Mouse (Mus musculus) activated CD4-positive, CD25-positive, alpha-beta regulatory T cell (primary cell): ENCODE data around the gene Usp44. TPM values are rescaled to one million over a fixed set of nuclear protein-coding genes. Genes with fewer than 3 reads are reported as not detected.

Experiments used
- polyA plus RNA-seq, 2 experiments: library from polyadenylated mRNA; unstranded; fragments of 100-300 nt; shearing (Covaris generic); gene quantifications; one replicate each; pipeline ENCODE4 v1.2.1; 2017

Usp44 gene
- polyA plus RNA-seq: under 1 TPM in 1 of 2 experiments, not detected in 1; 0.09 TPM

GRCm38 (mm10) chr10:93830931-93831729 lies at the start of gene Usp44:
Gene Usp44 (plus strand): TSS chr10:93831555.

GRCm38 (mm10) chr10:93897043-93897646 lies 65.8 kb downstream of the Usp44 start, which contains the start of gene Metap2:
Gene Metap2 (minus strand): TSS chr10:93897093.

Other genes starting within 250 kb of the Usp44 start
- 10 to 100 TPM; 47.9 to 68.8 TPM for gene Snrpf, start 241.8 kb upstream of the Usp44 start, polyA plus RNA-seq
- gene Ntn4, start 190.9 kb upstream of the Usp44 start, polyA plus RNA-seq: 1 to 10 TPM in 1 of 2 experiments, not detected in 1; 3.8 TPM
- 100 to 1,000 TPM; 172 to 185 TPM for gene Metap2, start 65.5 kb downstream of the Usp44 start, polyA plus RNA-seq
- gene Vezt, start 204.3 kb downstream of the Usp44 start, polyA plus RNA-seq: 1 to 10 TPM; 8.8 to 9.3 TPM
- gene Fgd6, start 204.4 kb downstream of the Usp44 start, polyA plus RNA-seq: 1 to 10 TPM in 1 of 2 experiments, under 1 TPM in 1; 0.80 to 2.5 TPM